Mouse (Mus musculus) erythroblast, embryonic 14.5 days (primary cell): ENCODE measurements around the gene Olfr250.
"Not testable (repeated sequence)": the region's sequence is repeated elsewhere in the genome, so short reads cannot be mapped to it uniquely, and the experiment has no call there.

Experiments used
- GATA1 ChIP-seq: IDR thresholded peaks from 2 replicates; pipeline ENCODE4 v1.6.1; 2012; ENCODE audit warnings: low read length, inconsistent platforms, mixed read lengths
- TAL1 ChIP-seq: IDR thresholded peaks from 3 replicates; pipeline ENCODE4 v1.6.1; 2012; ENCODE audit warnings: low read length, inconsistent platforms, mixed read lengths

DNA sequence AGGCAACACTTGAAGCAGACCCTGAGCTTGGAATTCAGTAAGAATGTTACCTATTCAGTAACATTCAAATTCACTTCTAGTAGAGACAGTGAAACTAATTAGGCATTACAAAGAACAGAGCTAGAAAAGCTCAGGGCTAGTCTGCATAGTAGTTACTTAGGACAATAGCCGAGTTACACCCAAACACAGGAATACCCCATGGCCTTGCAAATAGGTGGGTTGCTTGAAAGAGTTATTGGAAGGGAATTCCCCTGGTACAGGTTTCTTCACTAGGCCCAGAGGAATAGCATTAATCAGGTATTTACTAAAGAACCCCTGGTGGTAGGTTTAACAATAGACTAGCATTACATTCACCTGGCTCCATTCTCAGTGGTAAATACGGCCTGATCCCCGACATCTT lies 40.8 kb downstream of the Olfr250 start:
- TF ChIP-seq TAL1, GATA1: not testable (repeated sequence)
